26 mouse cellular contexts compared by ENCODE assay signal in genomic region chr7:99179271-99179670, GRCm38 (mm10). TPM values are rescaled to one million over a fixed set of nuclear protein-coding genes. Genes with fewer than 3 reads are reported as not detected.
DNase-seq lines count a peak whose midpoint lies in the region; ATAC-seq and TF ChIP-seq lines count a peak whose summit lies in the region.
"Had no signal": no experiment of that assay in that cellular context is flagged by ENCODE, and none has a peak within 500 bp of the region (broad histone marks: within the 10 kb centered on the region; RNA-seq: fewer than 3 reads in every experiment).

No protein-coding gene starts in this region.

- no peak overlapping the region for H3K27ac ChIP-seq in heart, embryonic 12.5 days (ENCODE audit: poor library complexity, severe bottlenecking)
- H3K27ac ChIP-seq in intestine, postnatal 0 days (ENCODE audit: low read depth, low read length), result peak overlapping the region; percentile 88
- H3K27ac ChIP-seq in liver, embryonic 16.5 days (ENCODE audit: low read length), result no peak overlapping the region
- H3K27ac ChIP-seq: embryonic facial prominence, embryonic 10.5 days; heart, embryonic 15.5 days; kidney, embryonic 15.5 days; left cerebral cortex, adult 2 months; limb, embryonic 10.5 days; midbrain, embryonic 12.5 days; stomach, embryonic 15.5 days had no signal

- H3K36me3 ChIP-seq in heart, embryonic 12.5 days, result no peaks in the 10 kb centered on the region
- peaks cover 2% of the 10 kb centered on the region; the same call in 1 of the 2 replicates for H3K36me3 ChIP-seq in intestine, postnatal 0 days (ENCODE audit: control insufficient read depth, insufficient read depth)
- no peaks in the 10 kb centered on the region for H3K36me3 ChIP-seq in liver, embryonic 16.5 days (ENCODE audit: control insufficient read depth, insufficient read depth)
- H3K36me3 ChIP-seq: embryonic facial prominence, embryonic 10.5 days; heart, embryonic 15.5 days; kidney, embryonic 15.5 days; limb, embryonic 10.5 days; midbrain, embryonic 12.5 days; stomach, embryonic 15.5 days had no signal

- intact Hi-C loops in left cerebral cortex, postnatal 14 days (cut with DNase I), result no loop called here

- peaks cover 5% of the 10 kb centered on the region; the same call in 1 of the 2 replicates for H3K4me1 ChIP-seq in heart, embryonic 12.5 days (replicated peaks)
- H3K4me1 ChIP-seq in intestine, postnatal 0 days (replicated peaks; ENCODE audit: control insufficient read depth, insufficient read depth, low read length), result peaks cover 3% of the 10 kb centered on the region; the same call in 1 of the 2 replicates
- H3K4me1 ChIP-seq in liver, embryonic 16.5 days (ENCODE audit: control insufficient read depth, low read depth, low read length), result peaks cover 18% of the 10 kb centered on the region

- no peak for ATAC-seq in heart, embryonic 12.5 days (ENCODE audit: insufficient number of reproducible peaks, low FRiP score)
- no peak for ATAC-seq in intestine, postnatal 0 days
- no peak for ATAC-seq in liver, embryonic 16.5 days (ENCODE audit: low read depth)
- ATAC-seq: forebrain, embryonic 16.5 days; hindbrain, embryonic 16.5 days had no signal

- H3K9me3 ChIP-seq in heart, embryonic 12.5 days (replicated peaks), result no peaks in the 10 kb centered on the region
- H3K9me3 ChIP-seq in intestine, postnatal 0 days (ENCODE audit: control insufficient read depth), result no peaks in the 10 kb centered on the region
- H3K9me3 ChIP-seq in liver, embryonic 16.5 days (replicated peaks; ENCODE audit: control insufficient read depth, low read length), result no peaks in the 10 kb centered on the region
- H3K9me3 ChIP-seq: embryonic facial prominence, embryonic 10.5 days; heart, embryonic 15.5 days; kidney, embryonic 15.5 days; limb, embryonic 10.5 days; midbrain, embryonic 12.5 days; stomach, embryonic 15.5 days had no signal

- peaks cover 31% of the 10 kb centered on the region for H3K27me3 ChIP-seq in heart, embryonic 12.5 days (replicated peaks)
- no peaks in the 10 kb centered on the region for H3K27me3 ChIP-seq in intestine, postnatal 0 days (replicated peaks; ENCODE audit: control insufficient read depth, insufficient read depth, low read length)
- H3K27me3 ChIP-seq in liver, embryonic 16.5 days (ENCODE audit: control insufficient read depth, insufficient read depth, low read depth, low read length), result peaks cover 9% of the 10 kb centered on the region
- H3K27me3 ChIP-seq: stomach, embryonic 15.5 days had no signal

- no peak overlapping the region for H3K9ac ChIP-seq in heart, embryonic 12.5 days
- H3K9ac ChIP-seq in intestine, postnatal 0 days (ENCODE audit: low read depth, low read length), result peak overlapping the region; percentile 93
- no peak overlapping the region for H3K9ac ChIP-seq in liver, embryonic 16.5 days (ENCODE audit: low read depth, low read length)
- H3K9ac ChIP-seq: heart, embryonic 15.5 days; kidney, embryonic 15.5 days; midbrain, embryonic 12.5 days; stomach, embryonic 15.5 days had no signal

- H3K4me2 ChIP-seq in heart, embryonic 12.5 days, result no peak overlapping the region
- peak overlapping the region; percentile 97 for H3K4me2 ChIP-seq in intestine, postnatal 0 days (replicated peaks; ENCODE audit: low read depth)
- peak overlapping the region; percentile 78; the same call in 1 of the 2 replicates for H3K4me2 ChIP-seq in liver, embryonic 16.5 days (ENCODE audit: low read depth, low read length)
- H3K4me2 ChIP-seq: heart, embryonic 15.5 days; kidney, embryonic 15.5 days; midbrain, embryonic 12.5 days; stomach, embryonic 15.5 days had no signal

- DNase-seq in heart, adult 11 months, result peak; percentile 88
- peak; percentile 37 for DNase-seq in brain, adult 2 months (ENCODE audit: low read depth, low spot score)
- DNase-seq in gastrocnemius, postnatal 4 days (ENCODE audit: low spot score in 2 of 2), result no peak
- DNase-seq in left cerebral cortex, postnatal 14 days (ENCODE audit: low spot score in 2 of 2), result no peak
- DNase-seq in lung, postnatal 14 days, result no peak
- DNase-seq: adrenal gland, postnatal 10 days; cerebellum, adult 8-10 months; gastrocnemius, postnatal 10 days; kidney, adult 11 months; kidney, postnatal 36 days; lung, adult 2 months; right cerebral cortex, postnatal 14 days had no signal

- H3K4me3 ChIP-seq in heart, embryonic 12.5 days, result no peak overlapping the region
- H3K4me3 ChIP-seq in intestine, postnatal 0 days (ENCODE audit: low read depth, low read length), result peak overlapping the region; percentile 85
- H3K4me3 ChIP-seq in liver, embryonic 16.5 days (ENCODE audit: low read depth, low read length), result peak overlapping the region; percentile 68
- H3K4me3 ChIP-seq: embryonic facial prominence, embryonic 10.5 days; heart, embryonic 15.5 days; kidney, embryonic 15.5 days; left cerebral cortex, adult 2 months; limb, embryonic 10.5 days; midbrain, embryonic 12.5 days; stomach, embryonic 15.5 days had no signal

- WGBS in heart, embryonic 12.5 days, result 87% methylated on average over 9 of the region's 9 CpGs
- 74% methylated on average over 9 of the region's 9 CpGs for WGBS in intestine, postnatal 0 days
- WGBS in liver, embryonic 16.5 days (ENCODE audit: insufficient replicate concordance), result 74% methylated on average over 9 of the region's 9 CpGs

- no peak for TF ChIP-seq CTCF in intestine, postnatal 0 days (IDR thresholded peaks at IDR 0.05; ENCODE audit: low read depth)

RNA-seq across cellular contexts. Expression of gene Dgat2, which starts 3.2 kb away (rescaled TPM):
- 10.0 and 10.3 TPM in 2 replicates for polyA plus RNA-seq in heart, embryonic 12.5 days (2016; fragmentation: Nextera tagmentation; extraction: Ambion mirVana)
- polyA plus RNA-seq in intestine, postnatal 0 days (2015; fragmentation: Nextera tagmentation; extraction: Ambion mirVana), result 1,614 and 1,691 TPM in 2 replicates
- polyA plus RNA-seq in liver, embryonic 16.5 days (2015; fragmentation: Nextera tagmentation; extraction: Ambion mirVana), result 168 and 194 TPM in 2 replicates
- total RNA-seq in gastrocnemius, postnatal 4 days (2021), result 10 to 100 TPM; 13.0 to 20.0 TPM
- total RNA-seq in left cerebral cortex, postnatal 14 days (2021), result 100 to 1,000 TPM in 1 of 2 experiments, 10 to 100 TPM in 1; 89.2 to 100 TPM

RNA-seq across cellular contexts. Expression of gene Uvrag, which starts 38.3 kb away (rescaled TPM):
- 18.8 and 19.6 TPM in 2 replicates for polyA plus RNA-seq in heart, embryonic 12.5 days (2016; fragmentation: Nextera tagmentation; extraction: Ambion mirVana)
- 12.0 and 17.4 TPM in 2 replicates for polyA plus RNA-seq in intestine, postnatal 0 days (2015; fragmentation: Nextera tagmentation; extraction: Ambion mirVana)
- 7.6 and 8.2 TPM in 2 replicates for polyA plus RNA-seq in liver, embryonic 16.5 days (2015; fragmentation: Nextera tagmentation; extraction: Ambion mirVana)
- 10 to 100 TPM; 28.9 to 30.4 TPM for total RNA-seq in gastrocnemius, postnatal 4 days (2021)
- total RNA-seq in left cerebral cortex, postnatal 14 days (2021), result 10 to 100 TPM; 39.4 to 41.7 TPM

RNA-seq across cellular contexts. Expression of gene Mogat2, which starts 59.1 kb away (rescaled TPM):
- 2.5 and 3.1 TPM in 2 replicates for polyA plus RNA-seq in heart, embryonic 12.5 days (2016; fragmentation: Nextera tagmentation; extraction: Ambion mirVana)
- polyA plus RNA-seq in intestine, postnatal 0 days (2015; fragmentation: Nextera tagmentation; extraction: Ambion mirVana), result 362 and 402 TPM in 2 replicates
- polyA plus RNA-seq in liver, embryonic 16.5 days (2015; fragmentation: Nextera tagmentation; extraction: Ambion mirVana), result 23.8 and 24.9 TPM in 2 replicates
- under 1 TPM; 0.15 to 0.16 TPM for total RNA-seq in gastrocnemius, postnatal 4 days (2021)
- total RNA-seq in left cerebral cortex, postnatal 14 days (2021), result not detected
- total RNA-seq: heart, adult 8-10 months; layer of hippocampus, postnatal 10 days; left cerebral cortex, adult 2 months had no signal

Comparison
In these comparisons a context has a peak if more than half of its experiments do, and no peak if none do; other contexts are left out.
1. DNase-seq: peak in heart, adult 11 months (single experiment) and brain, adult 2 months (single experiment); none in gastrocnemius, postnatal 4 days (0 of 2), left cerebral cortex, postnatal 14 days (0 of 2) and lung, postnatal 14 days (single experiment).
2. RNA of gene Dgat2, which starts 3.2 kb away (polyA plus RNA-seq): 1,614 to 1,691 TPM in intestine, postnatal 0 days and 168 to 194 TPM in liver, embryonic 16.5 days; 10.0 to 10.3 TPM in heart, embryonic 12.5 days; every median in the first group is over 10 times any median in the second.
3. RNA of gene Mogat2, which starts 59.1 kb away (polyA plus RNA-seq): 362 to 402 TPM in intestine, postnatal 0 days; 23.8 to 24.9 TPM in liver, embryonic 16.5 days and 2.5 to 3.1 TPM in heart, embryonic 12.5 days; every median in the first group is over 10 times any median in the second.